8 mouse cellular contexts compared by ENCODE assay signal in genomic region chr11:75965674-75966400, GRCm38 (mm10). TPM values are rescaled to one million over a fixed set of nuclear protein-coding genes. Genes with fewer than 3 reads are reported as not detected.
A peak's percentile ranks its signal among the peaks of the same experiment; 100 is the strongest.
DNase-seq lines count a peak whose midpoint lies in the region; ATAC-seq and TF ChIP-seq lines count a peak whose summit lies in the region.

No protein-coding gene starts in this region.

- no peak overlapping the region for H3K27ac ChIP-seq in thymus, adult 2 months (ENCODE audit: control insufficient read depth, insufficient read depth, low read length)
- H3K27ac ChIP-seq in neural tube, embryonic 14.5 days (ENCODE audit: low read depth, low read length) = no peak overlapping the region

- H3K4me3 ChIP-seq in thymus, adult 2 months (ENCODE audit: control insufficient read depth, insufficient read depth, low read length) = peak overlapping the region; percentile 81
- peak overlapping the region; percentile 47 for H3K4me3 ChIP-seq in neural tube, embryonic 14.5 days (ENCODE audit: low read depth, low read length)

- peak overlapping the region; percentile 59; the same call in 1 of the 2 replicates for H3K9ac ChIP-seq in neural tube, embryonic 14.5 days (replicated peaks; ENCODE audit: low read depth, low read length)

- TF ChIP-seq CTCF in thymus, adult 2 months (IDR thresholded peaks at IDR 0.05; ENCODE audit: borderline replicate concordance, control insufficient read depth, extremely low read depth, insufficient read depth, low read length, poor library complexity) = no peak

- no peaks in the 10 kb centered on the region for H3K27me3 ChIP-seq in thymus, adult 2 months (ENCODE audit: control insufficient read depth, insufficient read depth, low read length)
- H3K27me3 ChIP-seq in neural tube, embryonic 14.5 days (ENCODE audit: control insufficient read depth, insufficient read depth, low read length) = peaks cover 2% of the 10 kb centered on the region; the same call in 1 of the 2 replicates

- peaks cover 18% of the 10 kb centered on the region for H3K4me1 ChIP-seq in thymus, adult 2 months (replicated peaks; ENCODE audit: control insufficient read depth, insufficient read depth, low read length)
- peaks cover 24% of the 10 kb centered on the region for H3K4me1 ChIP-seq in neural tube, embryonic 14.5 days (ENCODE audit: control insufficient read depth, insufficient read depth, low read length)

- no peak for TF ChIP-seq POLR2A in thymus, adult 2 months (IDR thresholded peaks at IDR 0.05; ENCODE audit: control insufficient read depth, extremely low read depth, insufficient read depth, low read length, poor library complexity)

- DNase-seq in gastrocnemius, postnatal 25 days = peak; percentile 7
- no peak for DNase-seq in gastrocnemius, postnatal 4 days (ENCODE audit: low spot score in 2 of 2)
- DNase-seq in thymus, adult 2 months = no peak
- DNase-seq in thymus, adult 18-20 months = no peak
- peak; percentile 18 for DNase-seq in kidney, postnatal 10 days
- DNase-seq in left cerebral cortex, adult 8-10 months (ENCODE audit: low spot score in 2 of 2) = no peak
- no peak for DNase-seq in thymus, postnatal 36 days

- no peaks in the 10 kb centered on the region for H3K36me3 ChIP-seq in thymus, adult 2 months (ENCODE audit: control insufficient read depth, insufficient read depth, low read length)
- no peaks in the 10 kb centered on the region for H3K36me3 ChIP-seq in neural tube, embryonic 14.5 days (ENCODE audit: control insufficient read depth, insufficient read depth, low read length)

- WGBS in thymus, adult 2 months = 14% methylated on average over 28 of the region's 28 CpGs
- 6% methylated on average over 28 of the region's 28 CpGs for WGBS in neural tube, embryonic 14.5 days

- H3K4me2 ChIP-seq in neural tube, embryonic 14.5 days (ENCODE audit: low read depth, low read length) = peak overlapping the region; percentile 94

- H3K9me3 ChIP-seq in neural tube, embryonic 14.5 days (ENCODE audit: control insufficient read depth, low read length) = no peaks in the 10 kb centered on the region

- ATAC-seq in neural tube, embryonic 14.5 days (ENCODE audit: low read depth) = no peak

RNA-seq across cellular contexts. Expression of gene Rph3al, which starts 27.6 kb away (rescaled TPM):
- total RNA-seq in gastrocnemius, postnatal 25 days (2021) = 1 to 10 TPM; 8.2 to 8.6 TPM
- total RNA-seq in gastrocnemius, postnatal 4 days (2021) = 1 to 10 TPM; 5.4 to 7.6 TPM
- 7.6 TPM in 2 replicates for polyA plus RNA-seq in thymus, adult 2 months (2012; rRNA removed)
- polyA plus RNA-seq in neural tube, embryonic 14.5 days (2014; fragmentation: Nextera tagmentation; extraction: Ambion mirVana) = 1.3 and 2.1 TPM in 2 replicates
- 1 to 10 TPM; 2.5 to 3.7 (median 3.5) TPM for total RNA-seq in left cerebral cortex, adult 8-10 months (2022)

RNA-seq across cellular contexts. Expression of gene 1700016K19Rik, which starts 33.9 kb away (rescaled TPM):
- total RNA-seq in gastrocnemius, postnatal 25 days (2021) = not detected
- total RNA-seq in gastrocnemius, postnatal 4 days (2021) = not detected
- 0.38 and 0.74 TPM in 2 replicates for polyA plus RNA-seq in thymus, adult 2 months (2012; rRNA removed)
- 1.2 and 1.7 TPM in 2 replicates for polyA plus RNA-seq in neural tube, embryonic 14.5 days (2014; fragmentation: Nextera tagmentation; extraction: Ambion mirVana)
- total RNA-seq in left cerebral cortex, adult 8-10 months (2022) = 1 to 10 TPM; 1.8 to 5.9 (median 3.2) TPM

Comparison
In these comparisons a context has a peak if more than half of its experiments do, and no peak if none do; other contexts are left out.
1. DNase-seq: peak in gastrocnemius, postnatal 25 days (single experiment) and kidney, postnatal 10 days (single experiment); none in gastrocnemius, postnatal 4 days (0 of 2), thymus, adult 2 months (single experiment), thymus, adult 18-20 months (0 of 2), left cerebral cortex, adult 8-10 months (0 of 2) and thymus, postnatal 36 days (0 of 2).